7 mouse cellular contexts compared by ENCODE assay signal in the genomic region with DNA sequence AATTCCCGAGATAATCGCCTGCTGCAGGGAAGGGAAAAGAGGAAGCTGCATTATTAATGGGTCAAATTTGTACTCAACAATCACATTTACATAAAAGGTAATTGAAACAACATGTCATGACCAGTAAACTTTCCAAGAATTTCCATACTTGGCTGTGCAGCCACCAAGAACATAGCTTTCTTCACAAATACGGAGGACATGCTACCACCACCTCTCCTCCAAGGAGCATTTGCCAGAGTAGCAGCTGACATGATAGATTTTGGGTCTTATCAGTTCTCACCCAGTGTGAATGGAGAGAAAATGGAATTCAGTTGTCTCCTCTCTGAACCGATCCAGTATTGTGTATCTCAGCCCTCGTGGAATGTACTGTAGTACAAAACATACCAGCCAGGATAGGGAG. TPM values are rescaled to one million over a fixed set of nuclear protein-coding genes. Genes with fewer than 3 reads are reported as not detected.
A peak's percentile ranks its signal among the peaks of the same experiment; 100 is the strongest.
DNase-seq lines count a peak whose midpoint lies in the region; ATAC-seq and TF ChIP-seq lines count a peak whose summit lies in the region.

No protein-coding gene starts in this region.

- H3K27ac ChIP-seq in embryonic fibroblast, embryonic 13.5 days (ENCODE audit: insufficient read depth, low read length): peak overlapping the region; percentile 85
- H3K27ac ChIP-seq in limb, embryonic 14.5 days (replicated peaks; ENCODE audit: low read depth, low read length): no peak overlapping the region; the same call in 1 of the 2 replicates
- peak overlapping the region; percentile 96; the same call in 1 of the 2 replicates for H3K27ac ChIP-seq in stomach, embryonic 16.5 days (ENCODE audit: low read length)

- 12% methylated on average over 5 of the region's 5 CpGs for WGBS in limb, embryonic 14.5 days
- whole genome bisulfite sequencing in stomach, embryonic 16.5 days: 4% methylated on average over 5 of the region's 5 CpGs

- peak overlapping the region; percentile 99 for H3K9ac ChIP-seq in limb, embryonic 14.5 days (ENCODE audit: low read depth, low read length, severe bottlenecking)
- H3K9ac ChIP-seq in stomach, embryonic 16.5 days (ENCODE audit: low read length): peak overlapping the region; percentile 99

- H3K4me2 ChIP-seq in limb, embryonic 14.5 days (replicated peaks; ENCODE audit: low read depth, low read length, severe bottlenecking): peak overlapping the region; percentile 71
- peak overlapping the region; percentile 97 for H3K4me2 ChIP-seq in stomach, embryonic 16.5 days (ENCODE audit: low read depth, low read length)

- TF ChIP-seq POLR2A in embryonic fibroblast, embryonic 13.5 days (IDR thresholded peaks at IDR 0.05; ENCODE audit: low read depth, low read length): 0 out of 2 replicates have a peak, but pooled peaks have one; percentile 19
- TF ChIP-seq POLR2A in limb, embryonic 14.5 days (IDR thresholded peaks at IDR 0.05; ENCODE audit: borderline replicate concordance, extremely low read depth, insufficient read depth, insufficient read length): no peak

- DNase-seq in limb, embryonic 14.5 days (ENCODE audit: low spot score): no peak
- no peak for DNase-seq in adrenal gland, postnatal 14 days
- DNase-seq in layer of hippocampus, postnatal 14 days (ENCODE audit: low spot score in 2 of 2): no peak

- peaks cover 23% of the 10 kb centered on the region for H3K36me3 ChIP-seq in megakaryocyte, embryonic 14.5 days (replicated peaks; ENCODE audit: low read length)
- peaks cover 18% of the 10 kb centered on the region; the same call in 1 of the 2 replicates for H3K36me3 ChIP-seq in limb, embryonic 14.5 days (ENCODE audit: control insufficient read depth, insufficient read depth, low read length)
- H3K36me3 ChIP-seq in stomach, embryonic 16.5 days (ENCODE audit: control insufficient read depth, insufficient read depth, low read length): no peaks in the 10 kb centered on the region

- H3K9me3 ChIP-seq in megakaryocyte, embryonic 14.5 days: no peaks in the 10 kb centered on the region
- H3K9me3 ChIP-seq in limb, embryonic 14.5 days (ENCODE audit: control insufficient read depth, low read length): no peaks in the 10 kb centered on the region
- no peaks in the 10 kb centered on the region for H3K9me3 ChIP-seq in stomach, embryonic 16.5 days (replicated peaks; ENCODE audit: control insufficient read depth, low read length)

- no peaks in the 10 kb centered on the region for H3K27me3 ChIP-seq in megakaryocyte, embryonic 14.5 days (replicated peaks)
- no peaks in the 10 kb centered on the region for H3K27me3 ChIP-seq in limb, embryonic 14.5 days (ENCODE audit: control insufficient read depth, insufficient read depth, low read length)
- no peaks in the 10 kb centered on the region for H3K27me3 ChIP-seq in stomach, embryonic 16.5 days (ENCODE audit: control insufficient read depth, insufficient read depth, low read length)

- no peak for TF ChIP-seq CTCF in embryonic fibroblast, embryonic 13.5 days (IDR thresholded peaks at IDR 0.05; ENCODE audit: borderline replicate concordance, insufficient read depth, low read length)

- H3K4me1 ChIP-seq in megakaryocyte, embryonic 14.5 days: peaks cover 68% of the 10 kb centered on the region
- H3K4me1 ChIP-seq in embryonic fibroblast, embryonic 13.5 days (ENCODE audit: control insufficient read depth, insufficient read depth, low read length): peaks cover 6% of the 10 kb centered on the region; the same call in 1 of the 2 replicates
- H3K4me1 ChIP-seq in limb, embryonic 14.5 days (ENCODE audit: control insufficient read depth, insufficient read depth, low read length): peaks cover 10% of the 10 kb centered on the region; the same call in 1 of the 2 replicates
- peaks cover 10% of the 10 kb centered on the region; the same call in 1 of the 2 replicates for H3K4me1 ChIP-seq in stomach, embryonic 16.5 days (ENCODE audit: control insufficient read depth, insufficient read depth, low read length)

- H3K4me3 ChIP-seq in megakaryocyte, embryonic 14.5 days (replicated peaks): peak overlapping the region; percentile 99
- peak overlapping the region; percentile 90 for H3K4me3 ChIP-seq in embryonic fibroblast, embryonic 13.5 days (ENCODE audit: insufficient read depth, low read length)
- peak overlapping the region; percentile 98 for H3K4me3 ChIP-seq in limb, embryonic 14.5 days (replicated peaks; ENCODE audit: low read length)
- peak overlapping the region; percentile 87 for H3K4me3 ChIP-seq in stomach, embryonic 16.5 days (replicated peaks; ENCODE audit: low read length)

- no peak for ATAC-seq in megakaryocyte, adult 5-6 weeks (ENCODE audit: poor library complexity, severe bottlenecking)
- ATAC-seq in limb, embryonic 14.5 days (ENCODE audit: low FRiP score, low read depth): no peak
- no peak for ATAC-seq in stomach, embryonic 16.5 days (ENCODE audit: insufficient read depth, low FRiP score)

RNA-seq across cellular contexts. Expression of a gene that starts 1.4 kb away (rescaled TPM):
- polyA plus RNA-seq in megakaryocyte, embryonic 14.5 days (2012; ENCODE audit: insufficient read depth, low replicate concordance): 1,333 and 3,452 TPM in 2 replicates
- total RNA-seq in megakaryocyte, adult 5-6 weeks (2015): 153 and 167 TPM in 2 replicates
- 134 and 137 TPM in 2 replicates for total RNA-seq in megakaryocyte, adult 5-6 weeks (2017)
- 151 and 159 TPM in 2 replicates for polyA plus RNA-seq in embryonic fibroblast, embryonic 13.5 days (2011; ENCODE audit: insufficient read length, low read depth, missing spikeins)
- polyA plus RNA-seq in limb, embryonic 14.5 days (2012; rRNA removed): 127 and 130 TPM in 2 replicates
- polyA plus RNA-seq in limb, embryonic 14.5 days (2014; fragmentation: Nextera tagmentation; extraction: Ambion mirVana): 276 and 298 TPM in 2 replicates
- 292 and 332 TPM in 2 replicates for polyA plus RNA-seq in stomach, embryonic 16.5 days (2015; fragmentation: Nextera tagmentation; extraction: Ambion mirVana)
- total RNA-seq in adrenal gland, postnatal 14 days (2021): 184 and 199 TPM in 2 replicates
- total RNA-seq in layer of hippocampus, postnatal 14 days (2021): 100 to 1,000 TPM; 229 to 234 TPM

RNA-seq across cellular contexts. Expression of a gene that starts 56.6 kb away (rescaled TPM):
- 240 and 422 TPM in 2 replicates for polyA plus RNA-seq in megakaryocyte, embryonic 14.5 days (2012; ENCODE audit: insufficient read depth, low replicate concordance)
- total RNA-seq in megakaryocyte, adult 5-6 weeks (2015): 54.1 and 69.6 TPM in 2 replicates
- 90.9 and 98.1 TPM in 2 replicates for total RNA-seq in megakaryocyte, adult 5-6 weeks (2017)
- polyA plus RNA-seq in embryonic fibroblast, embryonic 13.5 days (2011; ENCODE audit: insufficient read length, low read depth, missing spikeins): 451 and 719 TPM in 2 replicates
- 160 and 163 TPM in 2 replicates for polyA plus RNA-seq in limb, embryonic 14.5 days (2012; rRNA removed)
- polyA plus RNA-seq in limb, embryonic 14.5 days (2014; fragmentation: Nextera tagmentation; extraction: Ambion mirVana): 196 and 214 TPM in 2 replicates
- polyA plus RNA-seq in stomach, embryonic 16.5 days (2015; fragmentation: Nextera tagmentation; extraction: Ambion mirVana): 386 and 449 TPM in 2 replicates
- 179 and 208 TPM in 2 replicates for total RNA-seq in adrenal gland, postnatal 14 days (2021)
- 10 to 100 TPM; 85.8 to 94.7 TPM for total RNA-seq in layer of hippocampus, postnatal 14 days (2021)
